Comparison of ENCODE assay signal across 8 mouse cellular contexts in the genomic region with DNA sequence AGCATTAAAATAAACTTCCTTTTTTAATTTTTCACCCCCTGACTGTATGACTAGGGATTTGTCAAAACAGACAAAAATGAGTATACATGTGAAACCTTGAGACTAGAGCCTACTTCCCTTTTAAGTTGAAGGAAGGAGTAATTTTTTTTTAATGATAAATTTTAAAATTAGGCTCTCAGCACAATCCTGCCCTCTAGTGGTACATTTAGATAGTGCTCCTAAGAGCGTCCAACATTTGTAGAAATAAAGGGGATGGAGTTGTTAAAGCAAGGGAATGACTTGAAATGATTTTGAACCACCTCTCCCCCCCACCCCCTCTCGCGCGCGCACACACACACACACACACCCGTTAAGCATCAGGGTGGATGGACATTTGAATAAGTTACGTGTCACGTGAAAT.
DNase-seq lines count a peak whose midpoint lies in the region; ATAC-seq and TF ChIP-seq lines count a peak whose summit lies in the region.

No protein-coding gene starts in this region.

- H3K4me1 ChIP-seq in liver, postnatal 0 days (ENCODE audit: insufficient read depth) = no peaks in the 10 kb centered on the region

- peak; percentile 79 for TF ChIP-seq CTCF in liver, postnatal 0 days (IDR thresholded peaks at IDR 0.05; ENCODE audit: low read depth)

- H3K9me3 ChIP-seq in liver, postnatal 0 days (ENCODE audit: low read length) = no peaks in the 10 kb centered on the region

- peak; percentile 50; the same call in 1 of the 2 replicates for ATAC-seq in frontal cortex, adult (ENCODE audit: low TSS enrichment)
- 0 out of 2 replicates have a peak, but pooled peaks have one; percentile 13 for ATAC-seq in liver, postnatal 0 days

- no peaks in the 10 kb centered on the region for H3K27me3 ChIP-seq in liver, postnatal 0 days (ENCODE audit: insufficient read depth, low read length)

- WGBS in liver, postnatal 0 days (ENCODE audit: insufficient replicate concordance) = 50% methylated on average over 8 of the region's 8 CpGs

- no peak for DNase-seq in frontal cortex, postnatal 10 days (ENCODE audit: low spot score in 2 of 2)
- no peak for DNase-seq in liver, postnatal 0 days
- DNase-seq in liver = no peak
- peak; percentile 6 for DNase-seq in T-cell, adult 2 months (ENCODE audit: low spot score)
- peak; percentile 52 for DNase-seq in lung, postnatal 14 days
- DNase-seq in telencephalon, adult 2 months (ENCODE audit: low read depth, low spot score) = peak; percentile 18
- no peak for DNase-seq in ovary, adult 18-20 months (ENCODE audit: low spot score)

- H3K27ac ChIP-seq in liver, postnatal 0 days (ENCODE audit: low read depth) = no peak overlapping the region

- H3K9ac ChIP-seq in liver, postnatal 0 days (replicated peaks) = no peak overlapping the region

- H3K36me3 ChIP-seq in liver, postnatal 0 days (replicated peaks; ENCODE audit: insufficient read depth, low read length) = peaks cover 27% of the 10 kb centered on the region

- H3K4me3 ChIP-seq in liver, postnatal 0 days (ENCODE audit: low read depth, low read length) = no peak overlapping the region

- no peak for TF ChIP-seq EP300 in liver, postnatal 0 days (IDR thresholded peaks at IDR 0.05; ENCODE audit: low read depth)

- H3K4me2 ChIP-seq in liver, postnatal 0 days (ENCODE audit: low read depth, low read length) = no peak overlapping the region

Comparison
In these comparisons a context has a peak if more than half of its experiments do, and no peak if none do; other contexts are left out.
1. DNase-seq: peak in T-cell, adult 2 months (single experiment), lung, postnatal 14 days (single experiment) and telencephalon, adult 2 months (single experiment); none in frontal cortex, postnatal 10 days (0 of 2), liver, postnatal 0 days (single experiment), liver (single experiment) and ovary, adult 18-20 months (single experiment).